Mouse (Mus musculus) heart, adult 9 months (tissue): ENCODE data around the gene Trmt44.
"Not testable (repeated sequence)": the region's sequence is repeated elsewhere in the genome, so short reads cannot be mapped to it uniquely, and the experiment has no call there.

Experiments used
- DNase-seq, 2 experiments: peaks; one replicate each; pipeline ENCODE4 v3.0.0; 2022; ENCODE audit warnings: low spot score in 2 of 2

The Trmt44 gene

GRCm38 (mm10) chr5:35591497-35591896 lies 16.6 kb upstream of the Trmt44 start:
- DNase-seq = no peak

GRCm38 (mm10) chr5:35584259-35584658 lies 9.4 kb upstream of the Trmt44 start:
- not testable (repeated sequence) for DNase-seq

GRCm38 (mm10) chr5:35583221-35583783 lies 8.4 kb upstream of the Trmt44 start:
- DNase-seq = peak in 1 of 2 experiments; percentile 32

- peak; percentile 95 to 96 for DNase-seq
These were observed 7.8 kb upstream of the Trmt44 start, which contains the start of gene Acox3 for GRCm38 (mm10) chr5:35582445-35583220. Acox3 (plus strand) TSS chr5:35583040.

- no peak for DNase-seq
These were observed 5.5 kb upstream of the Trmt44 start for GRCm38 (mm10) chr5:35580156-35580922.

GRCm38 (mm10) chr5:35579247-35579893 lies 4.5 kb upstream of the Trmt44 start:
- DNase-seq = no peak

GRCm38 (mm10) chr5:35578411-35578810 lies 3.5 kb upstream of the Trmt44 start:
- no peak for DNase-seq

GRCm38 (mm10) chr5:35576409-35577020 lies 1.6 kb upstream of the Trmt44 start:
- DNase-seq = no peak

GRCm38 (mm10) chr5:35571546-35571945 lies 3.3 kb downstream of the Trmt44 start:
- DNase-seq = no peak

- DNase-seq = no peak
These were observed 8.2 kb downstream of the Trmt44 start for GRCm38 (mm10) chr5:35566632-35567031.

- DNase-seq = no peak
These were observed 9.7 kb downstream of the Trmt44 start for GRCm38 (mm10) chr5:35565217-35565616.

GRCm38 (mm10) chr5:35563449-35563848 lies 11.4 kb downstream of the Trmt44 start:
- DNase-seq = peak; percentile 26 to 52

- no peak for DNase-seq
These were observed 12.3 kb downstream of the Trmt44 start for GRCm38 (mm10) chr5:35562616-35563015.

- peak; percentile 29 to 51 for DNase-seq
These were observed 15.4 kb downstream of the Trmt44 start for GRCm38 (mm10) chr5:35559447-35559846.

- peak; percentile 25 to 27 for DNase-seq
These were observed 16.8 kb downstream of the Trmt44 start for GRCm38 (mm10) chr5:35557946-35558621.

GRCm38 (mm10) chr5:35556393-35556792 lies 18.5 kb downstream of the Trmt44 start:
- DNase-seq = no peak

- DNase-seq = no peak
These were observed 21.9 kb downstream of the Trmt44 start for GRCm38 (mm10) chr5:35552838-35553539.

- peak; percentile 35 to 41 for DNase-seq
These were observed 22.7 kb downstream of the Trmt44 start for GRCm38 (mm10) chr5:35551855-35552837.

GRCm38 (mm10) chr5:35546127-35546526 lies 28.7 kb downstream of the Trmt44 start:
- no peak for DNase-seq
